Mouse (Mus musculus): ENCODE results near the gene Srp68.

Gene Srp68

DNA sequence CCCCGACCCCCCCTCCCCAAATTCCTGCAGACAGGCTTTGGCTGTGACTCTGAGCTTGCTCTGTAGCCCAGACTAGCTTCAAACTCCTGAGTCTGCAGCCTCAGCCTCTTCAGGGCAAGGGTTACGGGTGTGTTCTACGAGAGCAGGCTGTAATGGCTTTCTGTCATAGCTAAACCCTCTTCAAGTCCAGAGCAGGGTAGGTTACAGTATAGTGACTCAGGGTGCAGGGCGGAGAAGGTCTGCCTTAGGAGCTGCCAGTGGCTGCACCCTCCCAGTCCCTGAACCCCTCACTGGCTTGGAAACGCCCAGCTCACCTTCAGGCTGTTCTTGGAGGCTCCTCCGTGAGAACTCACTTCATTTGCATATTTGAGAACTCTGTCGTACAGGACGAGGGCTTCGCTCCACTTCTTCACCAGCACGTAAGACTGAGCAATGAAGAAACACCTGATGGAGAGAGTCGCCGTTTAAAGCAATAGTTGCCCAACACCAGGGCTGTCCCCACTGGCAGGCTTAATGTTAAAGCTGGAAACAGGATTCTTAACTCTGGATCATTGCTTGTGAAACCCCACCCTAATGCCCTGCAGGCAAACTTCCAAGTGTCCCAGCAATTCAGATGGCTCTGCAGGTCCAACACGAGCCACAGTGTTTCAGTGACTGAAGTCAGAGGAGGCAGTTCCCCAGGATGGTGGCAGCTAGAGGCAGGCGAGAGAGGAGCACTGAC lies 26.4 kb downstream of the Srp68 start:
- no peak for DNase-seq (ENCODE audit: low spot score in 2 of 2)

GRCm38 (mm10) chr11:116245616-116246015 lies 28.4 kb downstream of the Srp68 start:
- DNase-seq (ENCODE audit: low spot score in 2 of 2), result no peak

DNA sequence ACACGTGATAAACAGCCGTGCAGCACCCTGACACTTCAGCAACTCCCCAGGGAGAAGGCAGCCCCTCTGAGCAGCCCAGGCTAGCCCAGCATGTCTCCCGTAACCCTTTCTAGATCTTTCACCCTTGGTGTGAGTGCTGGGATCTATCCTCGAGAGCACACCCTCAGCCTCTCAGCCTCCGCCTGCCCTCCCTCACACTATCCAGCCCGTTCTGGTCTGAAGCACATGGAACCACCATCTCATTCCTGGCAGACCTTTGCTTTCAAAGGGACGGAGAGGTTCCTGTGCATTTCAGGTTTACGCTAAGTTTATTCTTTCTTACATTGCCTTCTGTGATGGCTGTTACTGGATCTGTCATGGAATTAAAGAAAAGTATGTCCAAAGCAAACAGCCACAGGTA lies 29.4 kb downstream of the Srp68 start:
- DNase-seq (ENCODE audit: low spot score in 2 of 2), result no peak

DNA sequence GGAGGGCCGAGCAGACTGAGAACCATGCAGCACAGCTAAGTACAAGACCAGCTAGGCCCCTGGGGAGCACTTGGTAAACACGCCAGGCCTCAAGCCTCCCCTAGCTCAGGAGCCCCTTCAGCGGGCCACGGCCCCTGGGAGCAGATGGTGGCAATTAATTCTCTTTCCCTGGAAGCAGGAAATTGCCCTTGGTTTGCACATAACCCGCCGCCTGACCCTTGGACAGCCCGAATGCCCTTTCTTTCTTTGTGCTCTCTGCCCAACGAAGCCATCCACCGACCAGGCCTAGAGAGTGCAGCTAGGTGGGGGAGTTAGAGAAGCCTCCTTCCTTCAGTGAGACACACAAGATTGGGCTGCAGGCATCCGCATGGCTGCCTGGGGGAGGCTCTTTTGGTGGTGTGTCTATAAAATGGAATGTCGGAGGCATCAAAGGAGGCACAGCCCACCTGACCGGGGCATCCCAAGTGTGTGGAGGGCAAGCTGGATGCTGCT lies 32.2 kb downstream of the Srp68 start:
- DNase-seq (ENCODE audit: low spot score in 2 of 2), result no peak

- DNase-seq (ENCODE audit: low spot score in 2 of 2), result no peak
These were observed 34.2 kb downstream of the Srp68 start for GRCm38 (mm10) chr11:116239797-116240196.

- DNase-seq (ENCODE audit: low spot score in 2 of 2), result no peak
These were observed 36.1 kb downstream of the Srp68 start, which contains the start of gene Evpl for GRCm38 (mm10) chr11:116237742-116238395. Gene Evpl (minus strand): TSS chr11:116238077.

DNA sequence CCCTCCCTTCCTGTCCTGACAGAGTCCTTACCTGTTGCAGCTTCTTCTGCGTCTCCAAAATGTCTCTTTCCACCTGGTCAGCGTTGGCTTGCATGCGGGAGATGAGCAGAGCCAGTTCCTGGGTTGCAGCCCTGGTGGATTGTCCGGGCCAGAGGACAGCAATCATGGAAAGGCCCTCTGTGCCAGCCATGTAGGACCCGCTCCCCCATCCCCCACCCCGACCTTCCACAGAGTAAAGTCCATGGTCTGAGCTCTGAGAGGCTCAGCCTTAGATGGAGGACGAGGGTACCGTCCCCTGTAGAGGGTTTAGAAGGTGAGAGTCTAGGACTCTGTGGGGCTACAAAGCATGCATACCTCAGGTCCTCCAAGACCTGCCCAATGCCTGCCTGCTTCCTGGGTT lies 39.1 kb downstream of the Srp68 start:
- DNase-seq (ENCODE audit: low spot score in 2 of 2), result no peak

DNA sequence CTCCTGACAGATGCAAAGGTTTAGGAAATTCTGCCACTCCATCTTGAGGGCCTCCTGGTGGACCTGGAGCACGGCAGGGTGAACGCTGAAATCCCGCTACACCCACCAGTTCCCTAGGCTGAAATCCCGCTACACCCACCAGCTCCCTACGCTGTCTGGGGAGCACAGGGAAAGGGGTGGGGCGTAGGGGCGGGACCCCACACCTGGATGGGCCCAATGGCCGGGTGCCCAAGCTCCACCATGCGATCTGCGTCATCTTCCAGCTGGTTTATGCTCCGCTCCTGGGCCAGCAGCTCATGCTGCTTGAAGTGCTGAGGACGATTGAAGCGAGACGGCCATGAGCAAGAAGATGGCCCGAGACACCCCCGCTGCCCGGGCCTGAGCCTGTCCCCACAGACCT lies 41.6 kb downstream of the Srp68 start:
- no peak for DNase-seq (ENCODE audit: low spot score in 2 of 2)

DNA sequence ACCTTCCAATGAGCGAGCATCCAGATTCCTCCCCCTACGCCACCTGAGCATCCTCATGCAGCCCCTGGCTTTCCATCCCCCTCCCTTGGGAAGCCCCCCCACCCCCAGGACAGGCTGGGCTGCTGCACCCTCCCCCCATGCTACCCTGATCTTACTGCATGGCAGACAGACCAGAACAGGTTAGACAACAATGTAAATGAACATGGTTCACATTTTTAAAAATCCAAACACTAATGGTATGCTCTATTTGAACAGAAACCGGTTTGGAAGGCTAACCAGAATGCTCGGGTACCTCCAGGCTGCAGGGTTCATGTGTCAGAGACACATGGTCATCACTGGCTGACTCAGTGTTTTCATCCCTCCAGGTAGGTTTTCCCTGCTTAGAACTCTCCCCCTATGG lies 45.3 kb downstream of the Srp68 start:
- no peak for DNase-seq (ENCODE audit: low spot score in 2 of 2)

DNA sequence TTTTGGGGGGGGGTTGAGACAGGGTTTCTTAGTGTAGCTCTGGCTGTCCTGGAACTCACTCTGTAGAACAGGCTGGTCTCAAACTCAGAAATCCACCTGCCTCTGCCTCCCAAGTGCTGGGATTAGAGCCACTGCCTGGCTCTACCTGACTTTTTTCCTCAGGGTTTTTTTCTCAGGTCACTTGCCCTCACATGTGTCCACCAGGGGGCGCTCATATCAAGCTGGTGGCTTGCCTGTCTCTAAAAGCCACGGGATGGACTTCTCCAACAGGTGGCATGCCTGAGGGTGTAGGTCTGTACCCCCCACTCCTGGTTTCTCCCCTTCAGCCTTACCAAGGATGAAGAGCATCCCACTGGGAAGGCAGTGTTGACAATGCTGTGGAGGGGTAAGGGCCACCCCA lies 47.6 kb downstream of the Srp68 start:
- DNase-seq (ENCODE audit: low spot score in 2 of 2), result peak; percentile 69 to 72

- DNase-seq (ENCODE audit: low spot score in 2 of 2), result peak in 1 of 2 experiments; percentile 10
These were observed 51.3 kb downstream of the Srp68 start for GRCm38 (mm10) chr11:116222740-116223059.

GRCm38 (mm10) chr11:116221931-116222739 lies 51.9 kb downstream of the Srp68 start:
- peak in 1 of 2 experiments; percentile 24 for DNase-seq (ENCODE audit: low spot score in 2 of 2)

DNA sequence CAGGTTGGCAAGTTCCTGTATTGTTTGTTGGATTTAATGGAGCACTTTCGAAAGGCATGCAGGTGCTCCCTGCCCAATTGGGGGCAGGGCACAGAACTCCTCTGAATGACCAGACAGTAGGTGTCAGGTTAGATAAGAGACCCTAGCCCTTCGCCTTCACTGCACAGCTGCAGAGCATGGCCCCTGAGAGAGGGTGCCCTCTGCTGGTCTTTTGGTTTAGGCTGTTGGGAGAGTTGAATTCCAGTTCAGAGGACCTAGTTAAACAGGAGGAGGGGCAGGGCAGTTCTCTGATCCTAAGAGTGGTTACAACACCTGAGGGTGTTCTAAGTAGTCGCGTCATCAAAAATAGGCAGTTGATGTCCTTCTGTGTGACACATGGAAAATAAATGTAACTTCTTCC lies 54.1 kb downstream of the Srp68 start:
- DNase-seq (ENCODE audit: low spot score in 2 of 2), result peak; percentile 26 to 40

DNA sequence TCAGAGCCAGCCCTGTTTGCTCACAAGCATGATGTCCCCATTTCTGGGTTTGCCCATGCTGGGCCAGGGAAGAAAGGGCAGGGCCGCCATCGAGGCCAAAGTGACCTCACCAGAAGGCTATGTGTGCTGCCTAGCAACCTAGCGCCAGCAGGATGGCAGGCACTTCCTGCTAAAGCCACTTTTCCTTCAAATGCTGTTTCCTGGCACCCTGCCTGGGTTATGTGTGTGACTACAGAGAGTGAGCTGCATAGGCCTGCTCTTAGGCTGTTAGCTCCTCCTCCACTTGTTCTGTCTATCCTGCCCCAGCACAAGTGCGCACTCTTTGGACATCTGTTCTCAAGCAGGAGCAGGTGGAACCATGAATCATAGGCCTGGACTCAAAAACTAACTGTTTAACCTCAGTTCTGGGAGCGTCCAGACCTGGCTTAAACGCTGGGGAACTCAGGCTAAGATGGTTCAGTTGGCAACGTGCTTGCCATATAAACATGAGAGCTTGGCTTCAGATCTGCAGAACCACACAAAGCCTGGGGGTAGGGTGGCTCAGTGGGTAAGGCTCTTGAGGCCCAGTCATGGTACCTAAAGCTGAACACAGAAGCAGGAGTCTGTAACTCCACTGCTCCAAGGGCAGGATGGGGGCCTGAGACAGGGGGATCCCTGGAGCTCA lies 55.1 kb downstream of the Srp68 start:
- peak; percentile 80 to 82 for DNase-seq (ENCODE audit: low spot score in 2 of 2)

DNA sequence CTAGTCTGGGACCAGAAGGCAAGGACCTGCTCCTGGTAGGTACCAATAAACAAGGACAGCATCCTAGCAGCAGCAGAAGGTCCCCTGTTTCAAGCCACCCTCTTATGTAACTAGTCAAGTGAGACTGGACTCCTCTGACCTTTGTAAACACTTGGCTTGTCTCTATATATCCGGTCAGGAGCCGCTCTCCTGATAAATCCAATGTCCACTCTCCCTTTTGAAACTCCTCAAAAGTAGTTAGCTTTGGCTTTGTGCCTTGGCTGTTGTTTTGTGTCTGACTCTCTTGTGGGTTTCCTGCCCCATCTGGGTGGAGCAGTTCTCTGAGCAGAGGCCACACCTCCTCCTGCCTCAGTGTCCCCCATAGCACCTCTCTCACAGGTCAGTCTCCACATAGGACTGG lies 55.8 kb downstream of the Srp68 start:
- no peak for DNase-seq (ENCODE audit: low spot score in 2 of 2)

DNA sequence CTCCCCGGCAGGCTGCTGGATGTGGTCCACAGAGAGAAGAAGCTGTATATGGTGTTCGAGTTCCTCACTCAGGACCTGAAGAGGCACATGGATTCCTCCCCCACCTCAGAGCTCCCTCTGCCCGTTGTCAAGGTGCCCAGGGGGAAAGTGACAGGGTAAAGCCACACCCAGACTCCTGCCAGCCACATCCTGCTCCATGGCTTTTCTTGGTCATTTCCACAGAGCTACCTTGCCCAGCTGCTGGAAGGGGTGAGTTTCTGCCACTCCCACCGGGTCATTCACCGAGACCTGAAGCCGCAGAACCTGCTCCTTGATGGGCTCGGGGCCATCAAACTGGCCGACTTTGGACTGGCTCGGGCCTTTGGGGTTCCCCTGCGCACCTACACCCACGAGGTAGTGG lies 57.5 kb downstream of the Srp68 start:
- DNase-seq (ENCODE audit: low spot score in 2 of 2), result no peak

- DNase-seq (ENCODE audit: low spot score in 2 of 2), result no peak
These were observed 58.0 kb downstream of the Srp68 start for GRCm38 (mm10) chr11:116215991-116216390.

- no peak for DNase-seq (ENCODE audit: low spot score in 2 of 2)
These were observed 58.8 kb downstream of the Srp68 start for GRCm38 (mm10) chr11:116215181-116215580.

DNA sequence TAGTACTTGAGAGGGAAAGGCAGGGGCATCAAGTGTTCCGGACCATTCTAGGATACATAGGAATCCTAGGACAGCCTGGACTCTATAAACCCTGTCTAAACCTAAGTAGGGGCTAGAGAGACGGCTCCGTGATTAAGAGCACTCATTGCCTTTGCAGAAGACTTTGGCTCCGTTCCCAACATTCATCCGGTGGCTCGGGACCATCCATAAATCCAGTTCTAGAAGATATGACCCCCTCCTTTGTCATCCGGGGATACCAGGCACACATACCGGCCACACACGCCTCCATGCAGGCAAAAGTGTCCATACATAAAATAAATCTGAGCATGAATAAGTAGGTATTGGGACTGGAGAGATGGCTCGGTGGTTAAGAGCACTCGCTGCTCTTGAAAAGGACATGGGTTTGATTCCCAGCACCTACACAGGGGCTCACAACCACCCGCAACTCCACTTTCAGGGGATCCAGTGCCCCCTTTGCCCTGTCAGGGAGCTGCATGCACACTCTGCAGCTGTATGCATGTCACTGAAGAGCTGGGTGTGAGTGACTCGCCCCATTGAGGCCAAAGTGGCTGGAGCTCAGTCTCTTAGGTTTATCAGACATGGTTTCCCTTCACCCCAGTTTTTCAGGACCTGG lies 60.0 kb downstream of the Srp68 start:
- DNase-seq (ENCODE audit: low spot score in 2 of 2), result no peak

DNA sequence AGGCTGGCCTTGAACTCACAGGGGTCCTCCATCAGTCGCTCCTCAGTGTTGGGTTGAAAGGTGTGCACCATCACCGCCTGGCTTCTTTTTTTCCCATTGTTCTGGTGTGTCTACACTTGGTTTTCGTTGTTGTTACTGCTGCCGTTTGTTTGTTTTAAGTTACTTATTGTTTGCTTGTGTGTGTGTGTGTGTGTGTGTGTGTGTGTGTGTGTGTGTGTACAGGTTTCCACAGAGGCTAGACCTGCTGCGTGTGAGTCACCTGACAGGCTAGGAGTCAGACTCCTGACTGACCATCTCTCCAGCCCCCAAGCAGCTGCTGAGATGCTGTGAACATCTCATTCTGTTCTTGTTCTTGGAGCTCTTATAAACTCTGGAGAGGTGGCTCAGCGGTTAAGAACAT lies 61.2 kb downstream of the Srp68 start:
- DNase-seq (ENCODE audit: low spot score in 2 of 2), result no peak

GRCm38 (mm10) chr11:116210696-116211095 lies 63.3 kb downstream of the Srp68 start:
- no peak for DNase-seq (ENCODE audit: low spot score in 2 of 2)

GRCm38 (mm10) chr11:116209257-116209656 lies 64.8 kb downstream of the Srp68 start:
- no peak for DNase-seq (ENCODE audit: low spot score in 2 of 2)
